Mouse (Mus musculus) cerebellum, adult 2 months (tissue): ENCODE data around the gene Mical3.

Source experiments
- CTCF ChIP-seq: fragments of 200-500 bp; IDR thresholded peaks from 2 replicates; pipeline ENCODE4 v1.5.1; 2011; ENCODE audit warnings: low read depth, mild to moderate bottlenecking, control low read depth, low read length, moderate library complexity, borderline replicate concordance; ENCODE audit not compliant: insufficient read depth
- POLR2A ChIP-seq: fragments of 200-500 bp; IDR thresholded peaks from 2 replicates; pipeline ENCODE4 v1.6.1; 2011; ENCODE audit warnings: low read length, control low read depth, borderline replicate concordance; ENCODE audit not compliant: insufficient read depth

DNA sequence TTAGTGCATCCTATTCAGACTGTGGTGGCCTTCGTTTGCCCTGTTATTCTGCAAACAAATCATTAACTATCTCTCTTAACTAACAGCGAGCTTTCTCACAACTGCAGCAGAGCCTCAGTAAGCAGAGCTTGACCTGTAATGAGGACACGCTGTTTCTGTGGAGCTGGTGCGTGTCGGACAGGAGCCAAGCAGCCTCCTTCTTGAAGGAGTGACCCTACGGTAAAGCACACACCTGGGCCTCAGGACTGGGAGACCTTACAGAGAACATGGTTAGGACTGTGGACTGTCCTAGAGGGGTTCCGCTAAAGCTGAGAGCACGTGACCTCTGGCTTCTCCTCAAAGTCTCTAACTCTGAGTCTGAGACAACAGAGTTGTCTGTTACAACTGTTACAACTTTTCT is 82.1 kb downstream of the Mical3 start:
- no peak for TF ChIP-seq POLR2A
- TF ChIP-seq CTCF, result no peak
